37 mouse cellular contexts compared by ENCODE assay signal in the genomic region with DNA sequence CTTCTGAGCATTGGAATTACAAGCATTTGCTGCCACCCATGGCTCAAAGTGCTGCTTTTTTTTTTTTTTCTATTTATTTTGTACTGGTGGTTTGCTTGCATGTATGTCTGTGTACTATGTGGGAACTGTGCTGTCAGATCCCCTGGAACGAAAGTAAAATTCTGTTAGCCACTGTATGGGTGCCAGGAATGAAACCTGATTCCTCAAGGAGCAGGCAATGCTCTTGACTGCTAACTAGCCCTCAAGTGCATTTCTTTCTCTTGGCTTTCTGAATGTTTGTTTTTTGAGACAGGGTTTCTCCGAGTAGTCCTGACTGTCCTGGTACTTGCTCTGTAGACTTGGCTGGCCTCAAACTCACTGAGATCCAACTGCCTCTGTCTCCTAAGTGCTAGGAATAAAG. TPM values are rescaled to one million over a fixed set of nuclear protein-coding genes. Genes with fewer than 3 reads are reported as not detected.
DNase-seq lines count a peak whose midpoint lies in the region; ATAC-seq lines count a peak whose summit lies in the region.
"Had no signal": no experiment of that assay in that cellular context is flagged by ENCODE, and none has a peak within 500 bp of the region (broad histone marks: within the 10 kb centered on the region; RNA-seq: fewer than 3 reads in every experiment).

No protein-coding gene starts in this region.

- no peak overlapping the region for H3K4me3 ChIP-seq in embryonic facial prominence, embryonic 14.5 days (ENCODE audit: low read depth, low read length)
- no peak overlapping the region for H3K4me3 ChIP-seq in embryonic facial prominence, embryonic 10.5 days
- H3K4me3 ChIP-seq in lung, embryonic 15.5 days: no peak overlapping the region
- H3K4me3 ChIP-seq in forebrain, embryonic 15.5 days: no peak overlapping the region
- H3K4me3 ChIP-seq: heart, embryonic 12.5 days; hindbrain, embryonic 15.5 days; kidney, embryonic 15.5 days; left cerebral cortex, adult 2 months; limb, embryonic 13.5 days; liver, embryonic 12.5 days had no signal

- WGBS in embryonic facial prominence, embryonic 14.5 days: 53% methylated on average over 2 of the region's 2 CpGs
- 82% methylated on average over 2 of the region's 2 CpGs for WGBS in embryonic facial prominence, embryonic 10.5 days
- whole genome bisulfite sequencing in lung, embryonic 15.5 days: 42% methylated on average over 2 of the region's 2 CpGs
- WGBS in forebrain, embryonic 15.5 days: 68% methylated on average over 2 of the region's 2 CpGs

- H3K4me2 ChIP-seq in embryonic facial prominence, embryonic 14.5 days (ENCODE audit: low read depth, low read length): no peak overlapping the region
- no peak overlapping the region for H3K4me2 ChIP-seq in lung, embryonic 15.5 days
- H3K4me2 ChIP-seq in forebrain, embryonic 15.5 days (replicated peaks): no peak overlapping the region
- H3K4me2 ChIP-seq: heart, embryonic 12.5 days; hindbrain, embryonic 15.5 days; kidney, embryonic 15.5 days; limb, embryonic 13.5 days; liver, embryonic 12.5 days had no signal

- H3K4me1 ChIP-seq in embryonic facial prominence, embryonic 14.5 days (ENCODE audit: control insufficient read depth, insufficient read depth, low read length): no peaks in the 10 kb centered on the region
- no peaks in the 10 kb centered on the region for H3K4me1 ChIP-seq in embryonic facial prominence, embryonic 10.5 days
- no peaks in the 10 kb centered on the region for H3K4me1 ChIP-seq in lung, embryonic 15.5 days
- no peaks in the 10 kb centered on the region for H3K4me1 ChIP-seq in forebrain, embryonic 15.5 days
- H3K4me1 ChIP-seq: heart, embryonic 12.5 days; hindbrain, embryonic 15.5 days; kidney, embryonic 15.5 days; limb, embryonic 13.5 days; liver, embryonic 12.5 days had no signal

- no peak overlapping the region for H3K27ac ChIP-seq in embryonic facial prominence, embryonic 14.5 days (replicated peaks; ENCODE audit: low read depth, low read length)
- H3K27ac ChIP-seq in embryonic facial prominence, embryonic 10.5 days (replicated peaks): no peak overlapping the region
- 0 out of 2 replicates have a peak overlapping the region, but pooled peaks have one; percentile 24 for H3K27ac ChIP-seq in lung, embryonic 15.5 days
- no peak overlapping the region for H3K27ac ChIP-seq in forebrain, embryonic 15.5 days (replicated peaks)
- H3K27ac ChIP-seq: hindbrain, embryonic 15.5 days; kidney, embryonic 15.5 days; left cerebral cortex, adult 2 months; limb, embryonic 13.5 days; liver, embryonic 12.5 days had no signal

- no peaks in the 10 kb centered on the region for H3K36me3 ChIP-seq in embryonic facial prominence, embryonic 14.5 days (ENCODE audit: control insufficient read depth, insufficient read depth, low read length)
- no peaks in the 10 kb centered on the region for H3K36me3 ChIP-seq in embryonic facial prominence, embryonic 10.5 days (replicated peaks)
- no peaks in the 10 kb centered on the region for H3K36me3 ChIP-seq in lung, embryonic 15.5 days
- H3K36me3 ChIP-seq in forebrain, embryonic 15.5 days: no peaks in the 10 kb centered on the region
- H3K36me3 ChIP-seq: heart, embryonic 12.5 days; hindbrain, embryonic 15.5 days; kidney, embryonic 15.5 days; limb, embryonic 13.5 days; liver, embryonic 12.5 days had no signal

- H3K9me3 ChIP-seq in embryonic facial prominence, embryonic 14.5 days (ENCODE audit: control insufficient read depth, low read length): no peaks in the 10 kb centered on the region
- no peaks in the 10 kb centered on the region for H3K9me3 ChIP-seq in embryonic facial prominence, embryonic 10.5 days
- no peaks in the 10 kb centered on the region for H3K9me3 ChIP-seq in lung, embryonic 15.5 days
- H3K9me3 ChIP-seq in forebrain, embryonic 15.5 days: no peaks in the 10 kb centered on the region
- H3K9me3 ChIP-seq: heart, embryonic 12.5 days; hindbrain, embryonic 15.5 days; kidney, embryonic 15.5 days; liver, embryonic 12.5 days had no signal

- no peaks in the 10 kb centered on the region for H3K27me3 ChIP-seq in embryonic facial prominence, embryonic 14.5 days (replicated peaks; ENCODE audit: control insufficient read depth, insufficient read depth, low read length)
- no peaks in the 10 kb centered on the region for H3K27me3 ChIP-seq in embryonic facial prominence, embryonic 10.5 days (replicated peaks; ENCODE audit: low read depth, poor library complexity, severe bottlenecking)
- no peaks in the 10 kb centered on the region for H3K27me3 ChIP-seq in lung, embryonic 15.5 days
- no peaks in the 10 kb centered on the region for H3K27me3 ChIP-seq in forebrain, embryonic 15.5 days
- H3K27me3 ChIP-seq: heart, embryonic 12.5 days; hindbrain, embryonic 15.5 days; kidney, embryonic 15.5 days; limb, embryonic 13.5 days; liver, embryonic 12.5 days had no signal

- ATAC-seq in embryonic facial prominence, embryonic 14.5 days (ENCODE audit: low read depth): no peak
- no peak for ATAC-seq in lung, embryonic 15.5 days (ENCODE audit: borderline replicate concordance, extremely low read depth, low FRiP score, low TSS enrichment)
- no peak for ATAC-seq in forebrain, embryonic 15.5 days (replicated peaks)
- ATAC-seq: forebrain, embryonic 14.5 days; liver, embryonic 12.5 days had no signal

- peak; percentile 2 for DNase-seq in embryonic facial prominence, embryonic 14.5 days (ENCODE audit: low spot score)
- no peak for DNase-seq in embryonic facial prominence, embryonic 10.5 days (ENCODE audit: low spot score)
- DNase-seq in NIH3T3 (ENCODE audit: low read depth): peak; percentile 76
- peak; percentile 44 for DNase-seq in lung, postnatal 25 days (ENCODE audit: low spot score)
- no peak for DNase-seq in adrenal gland, adult 2 months
- DNase-seq in adrenal gland, postnatal 14 days: no peak
- DNase-seq: adrenal gland, postnatal 25 days; cerebellum, adult 18-20 months; cerebellum, postnatal 10 days; gastrocnemius, postnatal 36 days; heart, adult 18-20 months; kidney, adult 18-20 months; kidney, postnatal 25 days; midbrain, embryonic 14.5 days; right cerebral cortex, adult 18-20 months; spleen, adult 18-20 months; thymus, postnatal 25 days had no signal

- no peak overlapping the region for H3K9ac ChIP-seq in embryonic facial prominence, embryonic 14.5 days (ENCODE audit: low read depth, low read length)
- H3K9ac ChIP-seq in lung, embryonic 15.5 days: no peak overlapping the region
- no peak overlapping the region for H3K9ac ChIP-seq in forebrain, embryonic 15.5 days (replicated peaks)
- H3K9ac ChIP-seq: heart, embryonic 12.5 days; hindbrain, embryonic 15.5 days; kidney, embryonic 15.5 days; limb, embryonic 13.5 days; liver, embryonic 12.5 days had no signal

RNA-seq across cellular contexts. Expression of a gene that starts 2.3 kb away (rescaled TPM):
- polyA plus RNA-seq in embryonic facial prominence, embryonic 14.5 days (2014; fragmentation: Nextera tagmentation; extraction: Ambion mirVana): not detected in 2 replicates
- polyA plus RNA-seq in embryonic facial prominence, embryonic 10.5 days (2016; fragmentation: Nextera tagmentation; extraction: Ambion mirVana): not detected in 2 replicates
- 0.10 TPM in 1 of 2 replicates, not detected in the other for polyA plus RNA-seq in lung, embryonic 15.5 days (2015; fragmentation: Nextera tagmentation; extraction: Ambion mirVana)
- not detected in 2 replicates for polyA plus RNA-seq in forebrain, embryonic 15.5 days (2015; fragmentation: Nextera tagmentation; extraction: Ambion mirVana)
- not detected for total RNA-seq in adrenal gland, adult 2 months (2021)
- not detected in 2 replicates for polyA plus RNA-seq in adrenal gland, adult 2 months (2012; rRNA removed)
- total RNA-seq in adrenal gland, postnatal 14 days (2021): not detected in 2 replicates
- total RNA-seq: adrenal gland, postnatal 25 days; common myeloid progenitor, adult 5-6 weeks; gastrocnemius, adult 18-20 months; gastrocnemius, postnatal 36 days; heart, adult 18-20 months; hematopoietic stem cell, adult 5-6 weeks; layer of hippocampus, adult 18-20 months; layer of hippocampus, postnatal 14 days; left cerebral cortex, adult 2 months; left cerebral cortex, postnatal 36 days; monocyte, adult 5-6 weeks; neutrophil, adult 5-6 weeks had no signal
- polyA plus RNA-seq: forebrain, embryonic 14.5 days; frontal cortex, adult 2 months; heart, embryonic 12.5 days; heart, postnatal 0 days; hindbrain, embryonic 15.5 days; kidney, embryonic 15.5 days; limb, embryonic 13.5 days; midbrain, embryonic 14.5 days; stomach, embryonic 16.5 days had no signal

RNA-seq across cellular contexts. Expression of a gene that starts 26.9 kb away (rescaled TPM):
- 27.9 and 33.3 TPM in 2 replicates for polyA plus RNA-seq in embryonic facial prominence, embryonic 14.5 days (2014; fragmentation: Nextera tagmentation; extraction: Ambion mirVana)
- polyA plus RNA-seq in embryonic facial prominence, embryonic 10.5 days (2016; fragmentation: Nextera tagmentation; extraction: Ambion mirVana): 29.7 and 30.3 TPM in 2 replicates
- polyA plus RNA-seq in lung, embryonic 15.5 days (2015; fragmentation: Nextera tagmentation; extraction: Ambion mirVana): 32.3 and 33.6 TPM in 2 replicates
- 32.9 and 33.4 TPM in 2 replicates for polyA plus RNA-seq in forebrain, embryonic 15.5 days (2015; fragmentation: Nextera tagmentation; extraction: Ambion mirVana)
- 10 to 100 TPM; 39.3 to 52.5 TPM for total RNA-seq in adrenal gland, adult 2 months (2021)
- polyA plus RNA-seq in adrenal gland, adult 2 months (2012; rRNA removed): 2.1 and 2.3 TPM in 2 replicates
- total RNA-seq in adrenal gland, postnatal 14 days (2021): 33.6 and 35.9 TPM in 2 replicates

RNA-seq across cellular contexts. Expression of a gene that starts 35.2 kb away (rescaled TPM):
- polyA plus RNA-seq in embryonic facial prominence, embryonic 14.5 days (2014; fragmentation: Nextera tagmentation; extraction: Ambion mirVana): 21.8 and 22.8 TPM in 2 replicates
- 3.4 and 4.3 TPM in 2 replicates for polyA plus RNA-seq in embryonic facial prominence, embryonic 10.5 days (2016; fragmentation: Nextera tagmentation; extraction: Ambion mirVana)
- polyA plus RNA-seq in lung, embryonic 15.5 days (2015; fragmentation: Nextera tagmentation; extraction: Ambion mirVana): 24.2 and 30.4 TPM in 2 replicates
- polyA plus RNA-seq in forebrain, embryonic 15.5 days (2015; fragmentation: Nextera tagmentation; extraction: Ambion mirVana): 11.9 and 13.9 TPM in 2 replicates
- 10 to 100 TPM; 51.8 to 57.1 TPM for total RNA-seq in adrenal gland, adult 2 months (2021)
- polyA plus RNA-seq in adrenal gland, adult 2 months (2012; rRNA removed): 5.5 and 8.0 TPM in 2 replicates
- total RNA-seq in adrenal gland, postnatal 14 days (2021): 15.2 and 28.4 TPM in 2 replicates

Comparison
In these comparisons a context has a peak if more than half of its experiments do, and no peak if none do; other contexts are left out.
1. DNase-seq: peak in embryonic facial prominence, embryonic 14.5 days (single experiment), NIH3T3 (single experiment) and lung, postnatal 25 days (single experiment); none in embryonic facial prominence, embryonic 10.5 days (single experiment), adrenal gland, adult 2 months (single experiment) and adrenal gland, postnatal 14 days (single experiment).